Mouse (Mus musculus): Measurements from ENCODE around the gene Anapc10. TPM values are rescaled to one million over a fixed set of nuclear protein-coding genes. Genes with fewer than 3 reads are reported as not detected.
"Not testable (repeated sequence)": the region's sequence is repeated elsewhere in the genome, so short reads cannot be mapped to it uniquely, and the experiment has no call there.

Anapc10 gene
- 7.7 and 11.5 TPM in 2 replicates for polyA plus RNA-seq (2015; fragmentation: Nextera tagmentation; extraction: Ambion mirVana)

- H3K27ac ChIP-seq (ENCODE audit: low read length), result peak within 1 kb of the TSS; percentile 92
- ATAC-seq (ENCODE audit: low read depth), result peak; percentile 99
- under 1% methylated on average over 71 of the region's 73 CpGs for WGBS (ENCODE audit: insufficient replicate concordance)
- H3K4me3 ChIP-seq (ENCODE audit: low read depth, low read length), result peak within 1 kb of the TSS; percentile 96
- H3K4me1 ChIP-seq (ENCODE audit: control insufficient read depth, low read depth, low read length), result peaks cover 5% of the 10 kb centered on the region
- H3K4me2 ChIP-seq (ENCODE audit: low read depth, low read length), result peak within 1 kb of the TSS; percentile 69
- no peaks in the 10 kb centered on the region for H3K27me3 ChIP-seq (ENCODE audit: control insufficient read depth, insufficient read depth, low read depth, low read length)
- H3K9ac ChIP-seq (ENCODE audit: low read depth, low read length), result peak within 1 kb of the TSS; percentile 87
- no peaks in the 10 kb centered on the region for H3K9me3 ChIP-seq (replicated peaks; ENCODE audit: control insufficient read depth, low read length)
- H3K36me3 ChIP-seq (ENCODE audit: control insufficient read depth, insufficient read depth), result peaks cover 10% of the 10 kb centered on the region
Measured at GRCm38 (mm10) chr8:79711064-79711961, at the start of gene Anapc10, which contains the start of gene Abce1. TSS of gene Anapc10 (plus strand) at chr8:79711820. TSS of gene Abce1 (minus strand) at chr8:79711740.

GRCm38 (mm10) chr8:79676461-79676860 is 35.2 kb upstream of the Anapc10 start:
- Histone ChIP-seq H3K27me3 (ENCODE audit: control insufficient read depth, insufficient read depth, low read depth, low read length) (no peaks in the 10 kb centered on the region), H3K4me1 (ENCODE audit: control insufficient read depth, low read depth, low read length) (peaks cover 4% of the 10 kb centered on the region), H3K9me3 (replicated peaks; ENCODE audit: control insufficient read depth, low read length) (no peaks in the 10 kb centered on the region), H3K9ac (ENCODE audit: low read depth, low read length) (no peak overlapping the region), H3K36me3 (ENCODE audit: control insufficient read depth, insufficient read depth) (peaks cover 17% of the 10 kb centered on the region), H3K4me2 (ENCODE audit: low read depth, low read length) (no peak overlapping the region), H3K27ac (ENCODE audit: low read length) (no peak overlapping the region), H3K4me3 (ENCODE audit: low read depth, low read length) (no peak overlapping the region)
- 84% methylated on average over 4 of the region's 4 CpGs for WGBS (ENCODE audit: insufficient replicate concordance)
- no peak for ATAC-seq (ENCODE audit: low read depth)

GRCm38 (mm10) chr8:79679005-79679404 is 32.6 kb upstream of the Anapc10 start:
- no peak overlapping the region for H3K9ac ChIP-seq (ENCODE audit: low read depth, low read length)
- no peak overlapping the region for H3K27ac ChIP-seq (ENCODE audit: low read length)
- H3K27me3 ChIP-seq (ENCODE audit: control insufficient read depth, insufficient read depth, low read depth, low read length), result no peaks in the 10 kb centered on the region
- H3K4me1 ChIP-seq (ENCODE audit: control insufficient read depth, low read depth, low read length), result peaks cover 4% of the 10 kb centered on the region
- ATAC-seq (ENCODE audit: low read depth), result no peak
- H3K4me2 ChIP-seq (ENCODE audit: low read depth, low read length), result no peak overlapping the region
- no peaks in the 10 kb centered on the region for H3K9me3 ChIP-seq (replicated peaks; ENCODE audit: control insufficient read depth, low read length)
- H3K36me3 ChIP-seq (ENCODE audit: control insufficient read depth, insufficient read depth), result peaks cover 2% of the 10 kb centered on the region
- WGBS (ENCODE audit: insufficient replicate concordance), result 15% methylated on average over 5 of the region's 5 CpGs
- no peak overlapping the region for H3K4me3 ChIP-seq (ENCODE audit: low read depth, low read length)

- not testable (repeated sequence) for H3K36me3 ChIP-seq (ENCODE audit: control insufficient read depth, insufficient read depth); H3K4me1 ChIP-seq (ENCODE audit: control insufficient read depth, low read depth, low read length); H3K9me3 ChIP-seq (replicated peaks; ENCODE audit: control insufficient read depth, low read length); ATAC-seq (ENCODE audit: low read depth); H3K9ac ChIP-seq (ENCODE audit: low read depth, low read length); H3K27ac ChIP-seq (ENCODE audit: low read length); H3K27me3 ChIP-seq (ENCODE audit: control insufficient read depth, insufficient read depth, low read depth, low read length)
- peak overlapping the region; percentile 68 for H3K4me2 ChIP-seq (ENCODE audit: low read depth, low read length)
- H3K4me3 ChIP-seq (ENCODE audit: low read depth, low read length), result peak overlapping the region; percentile 63
- 25% methylated on average over 10 of the region's 10 CpGs for WGBS (ENCODE audit: insufficient replicate concordance)
Measured at GRCm38 (mm10) chr8:79680083-79680482, 31.5 kb upstream of the Anapc10 start.

DNA sequence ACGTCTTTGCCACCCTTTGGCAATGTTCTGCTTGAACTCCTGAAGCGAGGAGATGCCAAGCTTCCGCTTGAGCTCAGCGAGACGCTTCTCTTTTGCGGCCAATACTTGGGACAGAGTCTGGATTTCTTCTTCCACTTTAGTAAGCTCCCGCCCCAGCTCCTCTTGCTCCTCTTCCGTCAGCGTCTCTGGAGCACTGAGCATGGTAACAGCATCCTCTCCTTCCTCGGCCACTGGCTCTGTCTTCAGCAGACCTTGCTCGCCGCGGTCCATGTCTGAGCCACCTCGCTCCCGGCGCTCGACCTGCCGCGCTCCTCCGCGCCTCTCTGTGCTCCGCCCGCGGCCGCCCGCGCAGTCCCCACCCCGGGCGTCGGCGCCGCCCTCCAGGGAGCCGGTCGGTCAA is 31.1 kb upstream of the Anapc10 start:
- peak overlapping the region; percentile 68 for H3K4me2 ChIP-seq (ENCODE audit: low read depth, low read length)
- H3K9ac ChIP-seq (ENCODE audit: low read depth, low read length), result peak overlapping the region; percentile 55
- H3K4me1 ChIP-seq (ENCODE audit: control insufficient read depth, low read depth, low read length), result peaks cover 4% of the 10 kb centered on the region
- H3K36me3 ChIP-seq (ENCODE audit: control insufficient read depth, insufficient read depth), result peaks cover 9% of the 10 kb centered on the region
- no peak overlapping the region for H3K27ac ChIP-seq (ENCODE audit: low read length)
- no peaks in the 10 kb centered on the region for H3K9me3 ChIP-seq (replicated peaks; ENCODE audit: control insufficient read depth, low read length)
- peak; percentile 77 for ATAC-seq (ENCODE audit: low read depth)
- peak overlapping the region; percentile 63 for H3K4me3 ChIP-seq (ENCODE audit: low read depth, low read length)
- 10% methylated on average over 34 of the region's 34 CpGs for WGBS (ENCODE audit: insufficient replicate concordance)
- H3K27me3 ChIP-seq (ENCODE audit: control insufficient read depth, insufficient read depth, low read depth, low read length), result no peaks in the 10 kb centered on the region

DNA sequence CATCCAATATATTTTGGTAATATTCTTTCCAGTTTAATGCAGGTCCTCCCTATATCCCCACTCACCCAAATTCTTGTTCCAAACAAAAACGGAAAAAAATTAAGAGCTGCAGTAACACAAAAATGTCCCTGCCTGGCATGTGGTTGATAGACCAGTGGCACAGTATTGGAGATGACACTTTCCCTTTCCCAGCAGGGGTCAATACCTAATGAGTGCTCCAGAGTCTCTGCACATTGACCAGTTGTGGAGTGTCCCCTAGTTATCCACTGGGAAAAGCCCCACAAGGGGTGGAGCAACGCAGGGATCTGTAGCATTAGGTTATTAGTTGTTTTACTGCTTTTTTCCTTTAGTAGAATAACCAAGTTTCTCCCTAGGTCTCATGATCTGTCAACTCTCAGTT is 30.7 kb upstream of the Anapc10 start:
- H3K27me3 ChIP-seq (ENCODE audit: control insufficient read depth, insufficient read depth, low read depth, low read length), result no peaks in the 10 kb centered on the region
- H3K4me3 ChIP-seq (ENCODE audit: low read depth, low read length), result peak overlapping the region; percentile 63
- H3K27ac ChIP-seq (ENCODE audit: low read length), result no peak overlapping the region
- H3K4me1 ChIP-seq (ENCODE audit: control insufficient read depth, low read depth, low read length), result peaks cover 4% of the 10 kb centered on the region
- ATAC-seq (ENCODE audit: low read depth), result no peak; the same call in 1 of the 2 replicates
- peak overlapping the region; percentile 68 for H3K4me2 ChIP-seq (ENCODE audit: low read depth, low read length)
- peaks cover 12% of the 10 kb centered on the region for H3K36me3 ChIP-seq (ENCODE audit: control insufficient read depth, insufficient read depth)
- H3K9ac ChIP-seq (ENCODE audit: low read depth, low read length), result peak overlapping the region; percentile 55; the same call in 1 of the 2 replicates
- H3K9me3 ChIP-seq (replicated peaks; ENCODE audit: control insufficient read depth, low read length), result no peaks in the 10 kb centered on the region
- 27% methylated on average over 2 of the region's 2 CpGs for WGBS (ENCODE audit: insufficient replicate concordance)

- ATAC-seq (ENCODE audit: low read depth), result not testable (repeated sequence)
- WGBS (ENCODE audit: insufficient replicate concordance), result 89% methylated on average over 5 of the region's 5 CpGs
Measured at GRCm38 (mm10) chr8:79685927-79686326, 25.7 kb upstream of the Anapc10 start.

DNA sequence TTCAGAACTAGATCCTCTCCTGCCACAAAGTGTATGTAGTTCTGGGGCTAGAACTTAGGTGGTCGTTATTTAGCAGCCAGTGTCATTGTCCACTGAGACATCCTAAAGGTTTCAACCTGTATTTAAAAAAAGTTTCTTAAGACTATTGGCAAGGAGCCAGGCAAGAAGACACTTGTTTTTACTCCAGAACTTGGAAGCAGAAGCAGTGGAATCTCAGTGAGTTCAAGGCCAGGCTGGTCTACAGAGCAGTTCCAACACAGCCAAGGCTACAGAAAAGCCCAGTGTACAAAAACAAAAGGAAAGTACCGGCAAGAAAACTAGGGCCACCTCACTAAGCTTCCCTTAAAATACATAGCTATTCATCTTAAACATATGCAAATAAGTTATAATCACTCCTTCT is 19.1 kb upstream of the Anapc10 start:
- H3K4me3 ChIP-seq (ENCODE audit: low read depth, low read length), result no peak overlapping the region
- no peak overlapping the region for H3K27ac ChIP-seq (ENCODE audit: low read length)
- no peak overlapping the region for H3K4me2 ChIP-seq (ENCODE audit: low read depth, low read length)
- H3K4me1 ChIP-seq (ENCODE audit: control insufficient read depth, low read depth, low read length), result no peaks in the 10 kb centered on the region
- H3K27me3 ChIP-seq (ENCODE audit: control insufficient read depth, insufficient read depth, low read depth, low read length), result no peaks in the 10 kb centered on the region
- H3K9me3 ChIP-seq (replicated peaks; ENCODE audit: control insufficient read depth, low read length), result no peaks in the 10 kb centered on the region
- no peak overlapping the region for H3K9ac ChIP-seq (ENCODE audit: low read depth, low read length)
- H3K36me3 ChIP-seq (ENCODE audit: control insufficient read depth, insufficient read depth), result peaks cover 21% of the 10 kb centered on the region
- no peak for ATAC-seq (ENCODE audit: low read depth)
- 85% methylated on average over 2 of the region's 2 CpGs for WGBS (ENCODE audit: insufficient replicate concordance)

More at GRCm38 (mm10) chr8:79685927-79686326, 25.7 kb upstream of the Anapc10 start:
- not testable (repeated sequence) for H3K4me3 ChIP-seq (ENCODE audit: low read depth, low read length); H3K9me3 ChIP-seq (replicated peaks; ENCODE audit: control insufficient read depth, low read length); H3K27ac ChIP-seq (ENCODE audit: low read length); H3K4me2 ChIP-seq (ENCODE audit: low read depth, low read length); H3K9ac ChIP-seq (ENCODE audit: low read depth, low read length); H3K4me1 ChIP-seq (ENCODE audit: control insufficient read depth, low read depth, low read length); H3K27me3 ChIP-seq (ENCODE audit: control insufficient read depth, insufficient read depth, low read depth, low read length)
- H3K36me3 ChIP-seq (ENCODE audit: control insufficient read depth, insufficient read depth), result peaks cover 32% of the 10 kb centered on the region

DNA sequence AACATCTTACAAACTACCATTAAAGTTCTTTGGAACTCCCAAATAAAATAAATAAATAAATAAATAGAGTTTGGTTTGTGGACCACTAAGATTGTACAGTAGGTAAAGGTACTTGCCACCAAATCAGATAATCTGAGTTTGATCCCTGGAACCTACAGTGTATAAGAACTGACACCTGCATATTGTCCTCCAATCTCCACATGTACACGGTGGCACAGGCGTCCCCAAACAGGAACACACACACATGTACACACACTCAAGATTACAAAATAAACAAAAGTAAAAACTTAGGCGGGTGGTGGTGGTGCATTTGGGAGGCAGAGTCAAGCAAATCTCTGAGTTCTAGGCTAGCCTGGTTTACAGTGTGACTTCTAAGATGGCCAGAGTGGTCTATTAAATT is 4.9 kb upstream of the Anapc10 start:
- no peak overlapping the region for H3K27ac ChIP-seq (ENCODE audit: low read length)
- H3K36me3 ChIP-seq (ENCODE audit: control insufficient read depth, insufficient read depth), result peaks cover 35% of the 10 kb centered on the region
- WGBS (ENCODE audit: insufficient replicate concordance), result 80% methylated on average over 3 of the region's 3 CpGs
- H3K4me1 ChIP-seq (ENCODE audit: control insufficient read depth, low read depth, low read length), result no peaks in the 10 kb centered on the region
- no peak overlapping the region for H3K4me3 ChIP-seq (ENCODE audit: low read depth, low read length)
- no peak overlapping the region for H3K4me2 ChIP-seq (ENCODE audit: low read depth, low read length)
- ATAC-seq (ENCODE audit: low read depth), result no peak
- no peaks in the 10 kb centered on the region for H3K9me3 ChIP-seq (replicated peaks; ENCODE audit: control insufficient read depth, low read length)
- no peak overlapping the region for H3K9ac ChIP-seq (ENCODE audit: low read depth, low read length)
- no peaks in the 10 kb centered on the region for H3K27me3 ChIP-seq (ENCODE audit: control insufficient read depth, insufficient read depth, low read depth, low read length)

All from liver, embryonic 16.5 days (tissue).